Mouse (Mus musculus) hindbrain, embryonic 13.5 days (tissue): Measurements from ENCODE around the gene Chmp2a. TPM values are rescaled to one million over a fixed set of nuclear protein-coding genes. Genes with fewer than 3 reads are reported as not detected.
"Not testable (repeated sequence)": the region's sequence is repeated elsewhere in the genome, so short reads cannot be mapped to it uniquely, and the experiment has no call there.

Source experiments
- ATAC-seq: fragments of 200-750 bp; cut with Nextera tagmentation; 2 replicates; pipeline ENCODE4 v1.8.0; 2017; ENCODE audit warnings: moderate TSS enrichment; ENCODE audit not compliant: low FRiP score
- H3K27ac ChIP-seq: fragments of 300-500 bp; sonication (generic); 2 replicates; pipeline ENCODE4 v1.5.1; 2015; ENCODE audit warnings: inconsistent platforms, mild to moderate bottlenecking, moderate library complexity
- H3K27me3 ChIP-seq: fragments of 300-500 bp; sonication (generic); 2 replicates; pipeline ENCODE4 v1.6.1; 2015; ENCODE audit warnings: mild to moderate bottlenecking, inconsistent platforms
- H3K36me3 ChIP-seq: fragments of 300-500 bp; sonication (generic); 2 replicates; pipeline ENCODE4 v1.6.1; 2015; ENCODE audit warnings: mild to moderate bottlenecking, inconsistent platforms
- H3K4me1 ChIP-seq: fragments of 300-500 bp; sonication (generic); replicated peaks from 2 replicates; pipeline ENCODE4 v1.6.1; 2015; ENCODE audit warnings: inconsistent platforms
- H3K4me2 ChIP-seq: fragments of 300-500 bp; sonication (generic); 2 replicates; pipeline ENCODE4 v1.6.1; 2015; ENCODE audit warnings: inconsistent platforms, mild to moderate bottlenecking, moderate library complexity
- H3K4me3 ChIP-seq: fragments of 300-500 bp; sonication (generic); 2 replicates; pipeline ENCODE4 v1.5.1; 2015; ENCODE audit warnings: mild to moderate bottlenecking, inconsistent platforms
- H3K9ac ChIP-seq: fragments of 300-500 bp; sonication (generic); 2 replicates; pipeline ENCODE4 v1.6.1; 2015; ENCODE audit warnings: mild to moderate bottlenecking, inconsistent platforms
- H3K9me3 ChIP-seq: fragments of 300-500 bp; sonication (generic); 2 replicates; pipeline ENCODE4 v1.6.1; 2016; ENCODE audit warnings: inconsistent platforms
- WGBS: fragments of 180-500 bp; shearing (Covaris S2); methylation state at CpG from one replicate; pipeline ENCODE4 v1.1.7; 2015; 5-methylcytosine and 5-hydroxymethylcytosine counted together
- polyA plus RNA-seq: library from polyadenylated mRNA; unstranded; fragments of >200 nt; fragmentation: Nextera tagmentation; extraction: Ambion mirVana; gene quantifications from 2 replicates; pipeline ENCODE4 v1.2.1, GENCODE M21; 2015

Gene Chmp2a
- 181 and 184 TPM in 2 replicates for polyA plus RNA-seq

- Histone ChIP-seq H3K4me3 (peak within 1 kb of the TSS; percentile 80), H3K27me3 (no peaks in the 10 kb centered on the region), H3K4me1 (peaks cover 49% of the 10 kb centered on the region), H3K9me3 (no peaks in the 10 kb centered on the region), H3K4me2 (peak within 1 kb of the TSS; percentile 95), H3K36me3 (peaks cover 52% of the 10 kb centered on the region), H3K9ac (peak within 1 kb of the TSS; percentile 85), H3K27ac (peak within 1 kb of the TSS; percentile 95)
- WGBS, result under 1% methylated on average over 45 of the region's 45 CpGs
- ATAC-seq, result peak; percentile 76
These were observed at the start of gene Chmp2a for GRCm38 (mm10) chr7:13034148-13034977. Gene Chmp2a (minus strand): TSS chr7:13034807.

GRCm38 (mm10) chr7:13072293-13072692, 37.7 kb upstream of the Chmp2a start:
- H3K9me3 ChIP-seq, result no peaks in the 10 kb centered on the region
- no peaks in the 10 kb centered on the region for H3K4me1 ChIP-seq
- no peaks in the 10 kb centered on the region for H3K36me3 ChIP-seq
- 59% methylated on average over 5 of the region's 5 CpGs for WGBS
- no peak overlapping the region for H3K27ac ChIP-seq
- no peaks in the 10 kb centered on the region for H3K27me3 ChIP-seq
- no peak for ATAC-seq
- no peak overlapping the region for H3K9ac ChIP-seq
- H3K4me2 ChIP-seq, result no peak overlapping the region
- H3K4me3 ChIP-seq, result no peak overlapping the region

- H3K4me3 ChIP-seq, H3K27ac ChIP-seq, H3K9me3 ChIP-seq, H3K36me3 ChIP-seq, H3K27me3 ChIP-seq, ATAC-seq, H3K4me1 ChIP-seq, H3K4me2 ChIP-seq, H3K9ac ChIP-seq: not testable (repeated sequence)
- WGBS, result 57% methylated on average over 2 of the region's 2 CpGs
These were observed 28.8 kb upstream of the Chmp2a start for GRCm38 (mm10) chr7:13063399-13063798.

- no peaks in the 10 kb centered on the region for H3K36me3 ChIP-seq
- H3K9ac ChIP-seq, result no peak overlapping the region
- no peaks in the 10 kb centered on the region for H3K27me3 ChIP-seq
- WGBS, result 90% methylated on average over 9 of the region's 9 CpGs
- peaks cover 6% of the 10 kb centered on the region; the same call in 1 of the 2 replicates for H3K4me1 ChIP-seq
- H3K4me2 ChIP-seq, result no peak overlapping the region
- no peaks in the 10 kb centered on the region for H3K9me3 ChIP-seq
- ATAC-seq, result no peak
- no peak overlapping the region for H3K27ac ChIP-seq
- H3K4me3 ChIP-seq, result no peak overlapping the region
These were observed 24.9 kb upstream of the Chmp2a start for GRCm38 (mm10) chr7:13059536-13059935.

GRCm38 (mm10) chr7:13056913-13057700, 22.5 kb upstream of the Chmp2a start:
- Histone ChIP-seq H3K9ac (no peak overlapping the region), H3K36me3 (no peaks in the 10 kb centered on the region), H3K27me3 (no peaks in the 10 kb centered on the region), H3K9me3 (no peaks in the 10 kb centered on the region), H3K4me3 (no peak overlapping the region), H3K4me1 (peaks cover 12% of the 10 kb centered on the region), H3K4me2 (no peak overlapping the region), H3K27ac (no peak overlapping the region)
- 60% methylated on average over 8 of the region's 8 CpGs for WGBS
- no peak for ATAC-seq

GRCm38 (mm10) chr7:13054287-13055010, 19.8 kb upstream of the Chmp2a start, which contains the start of gene Mzf1:
Gene Mzf1 (minus strand): TSS chr7:13054764.
- Histone ChIP-seq H3K4me3 (peak within 1 kb of the TSS; percentile 62), H3K9ac (peak within 1 kb of the TSS; percentile 75), H3K4me2 (peak within 1 kb of the TSS; percentile 56), H3K36me3 (no peaks in the 10 kb centered on the region; the same call in 1 of the 2 replicates), H3K27me3 (no peaks in the 10 kb centered on the region), H3K9me3 (no peaks in the 10 kb centered on the region), H3K4me1 (peaks cover 12% of the 10 kb centered on the region), H3K27ac (peak within 1 kb of the TSS; percentile 96)
- peak; percentile 95 for ATAC-seq
- under 1% methylated on average over 41 of the region's 41 CpGs for WGBS

- Histone ChIP-seq H3K36me3 (no peaks in the 10 kb centered on the region; the same call in 1 of the 2 replicates), H3K9ac (peak overlapping the region; percentile 75), H3K9me3 (no peaks in the 10 kb centered on the region), H3K4me3 (peak overlapping the region; percentile 62), H3K27ac (peak overlapping the region; percentile 96), H3K4me2 (peak overlapping the region; percentile 54), H3K27me3 (no peaks in the 10 kb centered on the region), H3K4me1 (peaks cover 12% of the 10 kb centered on the region)
- no peak for ATAC-seq
- 3% methylated on average over 15 of the region's 15 CpGs for WGBS
These were observed 19.3 kb upstream of the Chmp2a start for GRCm38 (mm10) chr7:13053961-13054286.

GRCm38 (mm10) chr7:13053501-13053900, 18.9 kb upstream of the Chmp2a start:
- ATAC-seq, result no peak
- Histone ChIP-seq H3K27me3 (0 out of 2 replicates have a peak, but pooled peaks cover 3% of the 10 kb centered on the region), H3K4me1 (peaks cover 12% of the 10 kb centered on the region), H3K4me3 (peak overlapping the region; percentile 62), H3K4me2 (peak overlapping the region; percentile 54), H3K27ac (peak overlapping the region; percentile 96), H3K9me3 (no peaks in the 10 kb centered on the region), H3K36me3 (no peaks in the 10 kb centered on the region; the same call in 1 of the 2 replicates), H3K9ac (peak overlapping the region; percentile 75)
- 94% methylated on average over 2 of the region's 2 CpGs for WGBS

- Histone ChIP-seq H3K9ac (no peak overlapping the region), H3K27ac (no peak overlapping the region; the same call in 1 of the 2 replicates), H3K4me2 (no peak overlapping the region), H3K9me3 (no peaks in the 10 kb centered on the region), H3K36me3 (no peaks in the 10 kb centered on the region; the same call in 1 of the 2 replicates), H3K4me3 (no peak overlapping the region), H3K27me3 (0 out of 2 replicates have a peak, but pooled peaks cover 5% of the 10 kb centered on the region), H3K4me1 (peaks cover 12% of the 10 kb centered on the region)
- 89% methylated on average over 13 of the region's 13 CpGs for WGBS
- no peak for ATAC-seq
These were observed 18.4 kb upstream of the Chmp2a start for GRCm38 (mm10) chr7:13053001-13053400.

GRCm38 (mm10) chr7:13046084-13046483, 11.5 kb upstream of the Chmp2a start:
- no peak; the same call in 1 of the 2 replicates for ATAC-seq
- 11% methylated on average over 2 of the region's 2 CpGs for WGBS
- peaks cover 18% of the 10 kb centered on the region for H3K4me1 ChIP-seq
- H3K4me2 ChIP-seq, result no peak overlapping the region
- peaks cover 4% of the 10 kb centered on the region; the same call in 1 of the 2 replicates for H3K9me3 ChIP-seq
- H3K27ac ChIP-seq, result no peak overlapping the region
- H3K27me3 ChIP-seq, result peaks cover 54% of the 10 kb centered on the region
- no peak overlapping the region for H3K4me3 ChIP-seq
- no peaks in the 10 kb centered on the region; the same call in 1 of the 2 replicates for H3K36me3 ChIP-seq
- no peak overlapping the region for H3K9ac ChIP-seq

GRCm38 (mm10) chr7:13044254-13044625, 9.6 kb upstream of the Chmp2a start:
- Histone ChIP-seq H3K27ac (peak overlapping the region; percentile 73), H3K9me3 (peaks cover 4% of the 10 kb centered on the region; the same call in 1 of the 2 replicates), H3K9ac (peak overlapping the region; percentile 85), H3K4me1 (peaks cover 20% of the 10 kb centered on the region), H3K4me3 (peak overlapping the region; percentile 53), H3K36me3 (no peaks in the 10 kb centered on the region), H3K27me3 (peaks cover 60% of the 10 kb centered on the region), H3K4me2 (peak overlapping the region; percentile 91)
- ATAC-seq, result peak; percentile 22
- 2% methylated on average over 23 of the region's 23 CpGs for WGBS
